Mouse (Mus musculus) G1E (cell line): ENCODE results near the gene Gm42791. TPM values are rescaled to one million over a fixed set of nuclear protein-coding genes. Genes with fewer than 3 reads are reported as not detected.
A peak's percentile ranks its signal among the peaks of the same experiment; 100 is the strongest.

ENCODE experiments used
- ATAC-seq: 2 replicates; pipeline ENCODE4 v1.8.0; 2016; ENCODE audit warnings: mild to moderate bottlenecking; ENCODE audit not compliant: insufficient number of reproducible peaks, poor library complexity, low FRiP score, severe bottlenecking; ENCODE audit errors: extremely low read depth
- DNase-seq: peaks from one replicate; pipeline ENCODE4 v3.0.0; 2012; ENCODE audit warnings: low spot score
- H3K27me3 ChIP-seq: 2 replicates; pipeline ENCODE4 v1.6.1; 2012; ENCODE audit warnings: mild to moderate bottlenecking, low read length, inconsistent platforms; ENCODE audit not compliant: insufficient read depth
- H3K36me3 ChIP-seq: replicated peaks from 2 replicates; pipeline ENCODE3; 2012; ENCODE audit warnings: mild to moderate bottlenecking, inconsistent platforms
- H3K4me1 ChIP-seq: 2 replicates; pipeline ENCODE4 v1.6.1; 2012; ENCODE audit warnings: low read depth, low read length, inconsistent platforms, mixed read lengths; ENCODE audit not compliant: insufficient read depth
- H3K4me3 ChIP-seq: 2 replicates; pipeline ENCODE4 v1.5.1; 2012; ENCODE audit warnings: low read depth, mild to moderate bottlenecking, inconsistent platforms, low read length, moderate library complexity, mixed read lengths
- H3K9me3 ChIP-seq: replicated peaks from 2 replicates; pipeline ENCODE4 v1.6.1; 2012; ENCODE audit warnings: inconsistent platforms
- CTCF ChIP-seq: IDR thresholded peaks from 2 replicates; pipeline ENCODE4 v1.5.1; 2012; ENCODE audit warnings: low read depth, low read length, inconsistent platforms, mixed read lengths
- GATA1 ChIP-seq: IDR thresholded peaks from 2 replicates; pipeline ENCODE4 v1.6.1; 2012; ENCODE audit warnings: borderline replicate concordance, low read length, inconsistent platforms, mixed read lengths
- GATA2 ChIP-seq: IDR thresholded peaks from 2 replicates; pipeline ENCODE4 v1.6.1; 2012; ENCODE audit warnings: low read depth, low read length, inconsistent platforms, borderline replicate concordance
- POLR2AphosphoS5 ChIP-seq: IDR thresholded peaks from 2 replicates; pipeline ENCODE4 v1.6.1; 2012; ENCODE audit warnings: low read depth, low read length, inconsistent platforms; ENCODE audit not compliant: insufficient replicate concordance
- TAL1 ChIP-seq: conservative IDR thresholded peaks from 2 replicates; pipeline ENCODE4 v1.6.1; 2012; ENCODE audit warnings: low read depth, low read length, inconsistent platforms, mixed read lengths
- polyA plus RNA-seq: library from polyadenylated mRNA; stranded (reverse); fragments of >175 nt; gene quantifications from 2 replicates; pipeline ENCODE4 v1.2.3, GENCODE M21; 2012
- total RNA-seq, 2 experiments: library from RNA; stranded (forward) in 1 of 2; stranded (reverse) in 1 of 2; fragments of 200-1000 nt in 1 of 2; fragments of >200 nt in 1 of 2; fragmentation: Nextera tagmentation in 1 of 2; gene quantifications; 2 replicates each; pipeline ENCODE4 v1.2.3; 2014 to 2017

Gene Gm42791
- total and polyA plus RNA-seq, 3 experiments, result not detected

- no peak for DNase-seq
- Histone ChIP-seq H3K4me1 (no peaks in the 10 kb centered on the region), H3K27me3 (no peaks in the 10 kb centered on the region), H3K36me3 (no peaks in the 10 kb centered on the region), H3K9me3 (0 out of 2 replicates have a peak, but pooled peaks cover 3% of the 10 kb centered on the region), H3K4me3 (no peak overlapping the region)
- no peak for TF ChIP-seq GATA1
- no peak for TF ChIP-seq CTCF
- no peak for TF ChIP-seq GATA2
- no peak for TF ChIP-seq TAL1
- TF ChIP-seq POLR2AphosphoS5, result no peak
- ATAC-seq, result no peak
These were observed 19.8 kb upstream of the Gm42791 start for GRCm38 (mm10) chr5:149014600-149015268.

DNA sequence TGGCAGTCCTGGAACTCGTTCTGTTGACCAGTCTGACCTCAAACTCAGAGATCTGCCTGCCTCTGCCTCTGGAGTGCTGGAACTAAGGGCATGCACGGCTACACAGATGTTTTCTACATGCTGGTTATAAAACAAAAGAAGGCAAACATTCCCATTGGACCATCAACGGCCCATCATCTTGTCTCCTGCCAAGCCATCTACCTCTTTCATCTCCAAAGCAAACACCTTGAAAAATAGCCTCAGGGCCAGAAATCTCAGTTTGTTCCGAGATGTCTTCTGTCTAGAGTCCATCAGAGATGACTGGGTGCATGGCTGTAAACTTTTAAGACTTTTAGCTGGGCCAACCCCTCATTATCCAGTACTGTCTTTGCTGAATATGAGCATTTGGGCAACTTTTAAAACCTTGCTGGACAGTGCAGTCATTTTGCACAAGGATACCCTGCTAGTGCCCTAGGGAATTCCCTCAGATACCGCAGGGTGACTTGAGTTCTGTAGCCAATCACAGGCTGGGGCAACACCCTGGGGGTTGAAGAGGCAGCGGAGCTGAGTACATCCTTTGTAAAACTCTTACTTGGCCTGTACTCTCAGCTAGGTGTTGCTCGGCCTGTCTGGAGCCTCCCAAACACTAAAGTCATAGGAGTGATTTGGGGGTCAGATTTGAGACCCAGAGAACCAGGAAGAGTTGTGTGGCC, 19.0 kb upstream of the Gm42791 start:
- H3K36me3 ChIP-seq, result no peaks in the 10 kb centered on the region
- 0 out of 2 replicates have a peak, but pooled peaks cover 3% of the 10 kb centered on the region for H3K9me3 ChIP-seq
- no peaks in the 10 kb centered on the region for H3K27me3 ChIP-seq
- no peaks in the 10 kb centered on the region for H3K4me1 ChIP-seq
- ATAC-seq (no peak), DNase-seq (no peak)
- no peak for TF ChIP-seq POLR2AphosphoS5
- TF ChIP-seq GATA1, result no peak
- TF ChIP-seq GATA2, result no peak
- no peak for TF ChIP-seq TAL1
- TF ChIP-seq CTCF, result no peak
- H3K4me3 ChIP-seq, result no peak overlapping the region

DNA sequence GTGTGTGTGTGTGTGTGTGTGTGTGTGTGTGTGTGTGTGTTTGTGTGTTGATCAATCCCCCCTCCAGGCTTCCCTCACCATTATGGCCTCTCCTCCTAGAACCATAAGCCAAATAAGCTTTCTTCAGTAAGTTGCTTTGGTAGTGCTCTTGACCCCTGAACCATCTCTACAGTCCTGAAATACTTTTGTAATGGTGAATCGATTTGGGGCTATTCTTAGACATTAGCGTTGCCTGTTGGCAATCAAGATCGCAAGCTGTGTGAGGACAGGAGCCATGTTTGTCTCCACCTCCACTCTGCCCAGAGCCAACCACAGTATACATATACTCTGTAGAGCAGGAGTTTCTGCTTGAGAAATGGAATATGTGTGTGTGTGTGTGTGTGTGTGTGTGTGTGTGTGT, 14.2 kb upstream of the Gm42791 start:
- Histone ChIP-seq H3K36me3 (no peaks in the 10 kb centered on the region), H3K4me1 (no peaks in the 10 kb centered on the region), H3K9me3 (0 out of 2 replicates have a peak, but pooled peaks cover 3% of the 10 kb centered on the region), H3K4me3 (no peak overlapping the region), H3K27me3 (no peaks in the 10 kb centered on the region)
- TF ChIP-seq POLR2AphosphoS5 (no peak), CTCF (no peak), TAL1 (no peak), GATA1 (no peak), GATA2 (no peak)
- ATAC-seq (no peak), DNase-seq (no peak)

DNA sequence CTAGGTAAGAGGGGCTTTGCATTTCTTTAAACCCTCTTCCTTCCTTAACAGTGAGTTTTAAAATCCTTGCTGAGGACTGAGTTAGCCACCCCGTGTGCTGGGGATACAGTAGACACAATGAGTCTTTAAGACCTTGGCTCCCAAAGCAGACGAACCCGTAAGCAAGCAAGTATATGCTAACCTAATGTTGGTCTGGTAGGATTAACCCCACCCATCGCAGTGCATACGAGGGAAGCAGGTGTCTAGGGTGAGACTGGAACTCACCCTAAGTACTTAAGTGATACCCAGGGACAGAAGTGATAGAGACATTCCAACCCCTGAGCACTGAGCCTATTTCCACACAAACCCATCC, 12.3 kb upstream of the Gm42791 start:
- no peak for ATAC-seq
- Histone ChIP-seq H3K4me3 (no peak overlapping the region), H3K9me3 (0 out of 2 replicates have a peak, but pooled peaks cover 4% of the 10 kb centered on the region), H3K36me3 (no peaks in the 10 kb centered on the region), H3K4me1 (no peaks in the 10 kb centered on the region), H3K27me3 (no peaks in the 10 kb centered on the region)
- DNase-seq, result no peak
- no peak for TF ChIP-seq CTCF
- TF ChIP-seq GATA2, result no peak
- no peak for TF ChIP-seq POLR2AphosphoS5
- TF ChIP-seq TAL1, result no peak
- no peak for TF ChIP-seq GATA1

DNA sequence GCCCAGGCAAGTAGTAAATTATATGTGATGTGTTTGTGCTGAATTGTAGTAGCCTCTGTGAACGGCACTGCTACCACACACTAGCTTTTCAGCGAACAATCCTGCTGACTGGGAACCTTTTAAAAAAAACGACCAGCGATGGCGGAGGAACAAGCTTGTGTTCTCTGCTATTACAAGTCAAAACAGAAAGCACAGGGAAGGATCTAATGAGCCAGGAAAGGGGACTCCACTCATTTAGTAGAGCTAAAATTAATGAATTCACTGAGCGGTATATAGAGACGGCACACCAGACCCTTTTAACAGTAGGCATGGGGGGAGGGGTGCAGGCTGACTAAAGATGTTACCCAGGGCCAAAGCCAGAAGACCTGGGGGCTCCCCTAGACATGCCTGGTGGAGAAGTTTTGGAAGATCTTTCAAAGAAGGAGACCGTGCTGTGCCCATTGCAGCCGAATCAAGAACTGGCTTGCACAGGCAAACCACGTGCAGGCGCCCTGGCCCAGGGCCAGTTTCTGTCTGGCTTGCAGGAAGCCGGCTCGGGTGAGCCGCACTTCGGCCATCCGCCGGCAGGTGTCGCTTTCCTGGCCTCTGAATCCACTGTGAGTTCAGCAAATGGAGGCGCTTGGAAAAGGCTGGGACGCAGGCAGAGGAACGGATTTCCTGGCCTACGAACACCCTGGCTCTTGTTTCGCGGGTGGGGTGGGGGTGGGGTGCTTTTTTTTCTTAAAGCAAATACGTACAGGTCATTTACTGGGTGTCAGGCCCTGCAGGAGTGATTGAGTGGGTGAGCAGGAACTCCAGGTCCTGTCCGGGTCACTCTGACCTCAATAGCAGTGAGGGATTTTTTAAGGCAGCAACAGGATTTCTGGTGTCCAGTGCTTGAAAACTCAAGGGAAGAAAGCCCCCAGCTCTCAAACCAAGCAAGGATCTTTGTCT, 11.7 kb upstream of the Gm42791 start:
- H3K4me3 ChIP-seq, result no peak overlapping the region; the same call in 1 of the 2 replicates
- peak; percentile 62 for DNase-seq
- H3K36me3 ChIP-seq, result no peaks in the 10 kb centered on the region
- TF ChIP-seq TAL1 (no peak), CTCF (peak; percentile 44)
- no peaks in the 10 kb centered on the region for H3K27me3 ChIP-seq
- 0 out of 2 replicates have a peak, but pooled peaks cover 3% of the 10 kb centered on the region for H3K9me3 ChIP-seq
- ATAC-seq, result peak; percentile 37; the same call in 1 of the 2 replicates
- no peaks in the 10 kb centered on the region for H3K4me1 ChIP-seq

DNA sequence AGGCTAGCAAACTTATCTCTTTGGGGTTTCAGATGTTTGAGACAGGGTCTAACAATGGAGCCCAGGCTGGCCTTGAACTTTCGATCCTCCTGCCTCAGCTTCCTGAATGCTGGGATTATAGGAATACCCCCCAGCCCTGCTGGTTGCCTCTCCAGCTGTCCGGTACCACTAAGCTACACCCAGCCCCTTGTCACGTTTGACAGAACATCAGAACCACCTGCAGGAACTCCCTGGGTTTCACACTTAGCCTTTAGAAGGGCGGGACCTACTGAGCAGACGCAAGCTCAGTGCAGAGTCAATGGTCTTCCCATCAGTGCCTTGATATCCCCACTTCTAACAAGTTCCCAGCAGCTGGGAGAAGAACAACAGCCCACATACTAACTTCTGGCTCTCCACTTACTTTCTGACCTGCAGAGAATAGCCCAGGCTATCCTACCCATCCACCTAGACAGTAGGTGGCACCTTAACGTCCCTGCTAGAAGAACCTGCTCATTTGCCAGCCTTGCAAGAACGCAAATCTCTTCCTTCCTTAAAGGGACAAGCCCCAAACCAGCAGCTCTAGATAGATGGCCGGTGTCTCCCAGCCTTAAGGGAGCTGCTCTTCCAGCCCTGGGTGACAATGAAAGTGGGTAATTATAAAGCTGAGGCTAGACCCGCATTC, 10.9 kb upstream of the Gm42791 start:
- H3K4me3 ChIP-seq, result no peak overlapping the region
- H3K36me3 ChIP-seq, result no peaks in the 10 kb centered on the region
- no peak for TF ChIP-seq GATA1
- no peak for TF ChIP-seq TAL1
- TF ChIP-seq CTCF, result no peak
- TF ChIP-seq POLR2AphosphoS5, result no peak
- TF ChIP-seq GATA2, result no peak
- H3K27me3 ChIP-seq, result no peaks in the 10 kb centered on the region
- DNase-seq (no peak), ATAC-seq (no peak)
- H3K4me1 ChIP-seq, result no peaks in the 10 kb centered on the region
- 0 out of 2 replicates have a peak, but pooled peaks cover 6% of the 10 kb centered on the region for H3K9me3 ChIP-seq
